In genomic region chr13:52577939-52578338, GRCm38 (mm10) we compare ENCODE assay signal across 18 mouse cellular contexts. TPM values are rescaled to one million over a fixed set of nuclear protein-coding genes. Genes with fewer than 3 reads are reported as not detected.
DNase-seq lines count a peak whose midpoint lies in the region; ATAC-seq and TF ChIP-seq lines count a peak whose summit lies in the region.
"Had no signal": no experiment of that assay in that cellular context is flagged by ENCODE, and none has a peak within 500 bp of the region (broad histone marks: within the 10 kb centered on the region; RNA-seq: fewer than 3 reads in every experiment).

No protein-coding gene starts in this region.

- H3K9me3 ChIP-seq in kidney, postnatal 0 days (replicated peaks; ENCODE audit: low read length), result no peaks in the 10 kb centered on the region
- no peaks in the 10 kb centered on the region for H3K9me3 ChIP-seq in heart, embryonic 13.5 days
- H3K9me3 ChIP-seq in liver, embryonic 13.5 days (replicated peaks), result no peaks in the 10 kb centered on the region
- H3K9me3 ChIP-seq: limb, embryonic 12.5 days; midbrain, embryonic 15.5 days had no signal

- no peak overlapping the region for H3K4me3 ChIP-seq in kidney, postnatal 0 days (replicated peaks; ENCODE audit: low read depth, low read length)
- H3K4me3 ChIP-seq in brown adipose tissue, adult 24 weeks (ENCODE audit: insufficient read depth, low read depth, low read length), result no peak overlapping the region
- no peak overlapping the region for H3K4me3 ChIP-seq in heart, embryonic 13.5 days
- H3K4me3 ChIP-seq in liver, embryonic 13.5 days (replicated peaks), result no peak overlapping the region
- H3K4me3 ChIP-seq: erythroblast, embryonic 14.5 days; limb, embryonic 12.5 days; midbrain, embryonic 15.5 days had no signal

- no peak for TF ChIP-seq CTCF in kidney, postnatal 0 days (IDR thresholded peaks at IDR 0.05; ENCODE audit: low read depth)

- peak; percentile 35 for DNase-seq in kidney, postnatal 0 days (ENCODE audit: low spot score)
- DNase-seq in kidney, adult 18-20 months, result no peak
- no peak for DNase-seq in liver, embryonic 13.5 days
- no peak for DNase-seq in left cerebral cortex, adult 9 months (ENCODE audit: low spot score in 2 of 2)
- no peak for DNase-seq in right cerebral cortex, postnatal 14 days
- no peak for DNase-seq in spleen, adult 18-20 months
- DNase-seq: cerebellum, adult 18-20 months; gastrocnemius, postnatal 36 days; kidney, postnatal 14 days; layer of hippocampus, postnatal 36 days; lung, postnatal 14 days had no signal

- 0 out of 2 replicates have a peak, but pooled peaks cover 4% of the 10 kb centered on the region for H3K4me1 ChIP-seq in kidney, postnatal 0 days (replicated peaks; ENCODE audit: insufficient read depth, low read length)
- H3K4me1 ChIP-seq in brown adipose tissue, adult 24 weeks (ENCODE audit: control insufficient read depth, insufficient read depth, insufficient read length, low read length), result no peaks in the 10 kb centered on the region
- H3K4me1 ChIP-seq in heart, embryonic 13.5 days, result peaks cover 34% of the 10 kb centered on the region
- peaks cover 22% of the 10 kb centered on the region for H3K4me1 ChIP-seq in liver, embryonic 13.5 days (replicated peaks)

- 0 out of 2 replicates have a peak overlapping the region, but pooled peaks have one; percentile 37 for H3K27ac ChIP-seq in kidney, postnatal 0 days
- H3K27ac ChIP-seq in brown adipose tissue, adult 24 weeks (replicated peaks; ENCODE audit: low read depth, low read length), result 0 out of 2 replicates have a peak overlapping the region, but pooled peaks have one; percentile 19
- peak overlapping the region; percentile 91 for H3K27ac ChIP-seq in heart, embryonic 13.5 days (replicated peaks)
- H3K27ac ChIP-seq in liver, embryonic 13.5 days, result peak overlapping the region; percentile 29; the same call in 1 of the 2 replicates
- H3K27ac ChIP-seq: limb, embryonic 12.5 days; midbrain, embryonic 15.5 days had no signal

- no peaks in the 10 kb centered on the region for H3K27me3 ChIP-seq in kidney, postnatal 0 days (ENCODE audit: insufficient read depth, low read length)
- no peaks in the 10 kb centered on the region for H3K27me3 ChIP-seq in heart, embryonic 13.5 days (replicated peaks)
- peaks cover 5% of the 10 kb centered on the region for H3K27me3 ChIP-seq in liver, embryonic 13.5 days

- no peaks in the 10 kb centered on the region for H3K36me3 ChIP-seq in kidney, postnatal 0 days (ENCODE audit: insufficient read depth, low read length)
- no peaks in the 10 kb centered on the region for H3K36me3 ChIP-seq in heart, embryonic 13.5 days
- H3K36me3 ChIP-seq in liver, embryonic 13.5 days, result no peaks in the 10 kb centered on the region
- H3K36me3 ChIP-seq: limb, embryonic 12.5 days; midbrain, embryonic 15.5 days had no signal

- 16% methylated on average over 4 of the region's 4 CpGs for WGBS in kidney, postnatal 0 days
- 5% methylated on average over 4 of the region's 4 CpGs for WGBS in heart, embryonic 13.5 days
- 19% methylated on average over 4 of the region's 4 CpGs for WGBS in liver, embryonic 13.5 days (ENCODE audit: insufficient replicate concordance)

- H3K9ac ChIP-seq in kidney, postnatal 0 days (ENCODE audit: low read depth, low read length), result no peak overlapping the region
- H3K9ac ChIP-seq in heart, embryonic 13.5 days, result 0 out of 2 replicates have a peak overlapping the region, but pooled peaks have one; percentile 66
- H3K9ac ChIP-seq in liver, embryonic 13.5 days, result no peak overlapping the region
- H3K9ac ChIP-seq: limb, embryonic 12.5 days; midbrain, embryonic 15.5 days had no signal

- ATAC-seq in kidney, postnatal 0 days (replicated peaks; ENCODE audit: low FRiP score, low read depth), result no peak; the same call in 1 of the 2 replicates
- ATAC-seq in heart, embryonic 13.5 days (ENCODE audit: extremely low read depth, insufficient number of reproducible peaks, low FRiP score, low TSS enrichment), result peak; percentile 74; the same call in 1 of the 2 replicates
- no peak for ATAC-seq in liver, embryonic 13.5 days (ENCODE audit: low read depth)
- ATAC-seq: activated CD4-positive, CD25-positive, alpha-beta regulatory T cell, adult 4 months; hindbrain, embryonic 16.5 days; midbrain, embryonic 15.5 days had no signal

- H3K4me2 ChIP-seq in kidney, postnatal 0 days (ENCODE audit: low read length), result no peak overlapping the region
- H3K4me2 ChIP-seq in heart, embryonic 13.5 days, result peak overlapping the region; percentile 34
- no peak overlapping the region for H3K4me2 ChIP-seq in liver, embryonic 13.5 days
- H3K4me2 ChIP-seq: limb, embryonic 12.5 days; midbrain, embryonic 15.5 days had no signal

RNA-seq across cellular contexts. Expression of gene Syk, which starts 5.0 kb away (rescaled TPM):
- polyA plus RNA-seq in kidney, postnatal 0 days (2015; fragmentation: Nextera tagmentation; extraction: Ambion mirVana), result 3.3 and 3.8 TPM in 2 replicates
- polyA plus RNA-seq in brown adipose tissue, adult 24 weeks (2012; ENCODE audit: insufficient read depth, insufficient read length, missing spikeins), result 2.7 and 3.8 TPM in 2 replicates
- 6.3 and 6.5 TPM in 2 replicates for polyA plus RNA-seq in heart, embryonic 13.5 days (2015; fragmentation: Nextera tagmentation; extraction: Ambion mirVana)
- 4.4 and 5.0 TPM in 2 replicates for polyA plus RNA-seq in liver, embryonic 13.5 days (2015; fragmentation: Nextera tagmentation; extraction: Ambion mirVana)

RNA-seq across cellular contexts. Expression of gene Diras2, which starts 46.9 kb away (rescaled TPM):
- 0.04 and 0.08 TPM in 2 replicates for polyA plus RNA-seq in kidney, postnatal 0 days (2015; fragmentation: Nextera tagmentation; extraction: Ambion mirVana)
- 0.28 TPM in 1 of 2 replicates, not detected in the other for polyA plus RNA-seq in brown adipose tissue, adult 24 weeks (2012; ENCODE audit: insufficient read depth, insufficient read length, missing spikeins)
- 0.52 and 0.65 TPM in 2 replicates for polyA plus RNA-seq in heart, embryonic 13.5 days (2015; fragmentation: Nextera tagmentation; extraction: Ambion mirVana)
- polyA plus RNA-seq in liver, embryonic 13.5 days (2015; fragmentation: Nextera tagmentation; extraction: Ambion mirVana), result 0.02 and 0.09 TPM in 2 replicates
- polyA plus RNA-seq: activated CD4-positive, CD25-positive, alpha-beta regulatory T cell, adult 4 months; erythroblast, embryonic 14.5 days had no signal

Comparison
In these comparisons a context has a peak if more than half of its experiments do, and no peak if none do; other contexts are left out.
1. H3K27ac ChIP-seq: peak in every context shown above with its lines; median percentile 91 in heart, embryonic 13.5 days; 37 in kidney, postnatal 0 days; 29 in liver, embryonic 13.5 days; 19 in brown adipose tissue, adult 24 weeks.